Mouse (Mus musculus): ENCODE results near the gene Rap1a. TPM values are rescaled to one million over a fixed set of nuclear protein-coding genes. Genes with fewer than 3 reads are reported as not detected.

Rap1a gene
- polyA plus RNA-seq, 1 experiment from 2014 or later, result 83.4 TPM

GRCm38 (mm10) chr3:105756505-105756904 is 44.6 kb downstream of the Rap1a start:
- no peaks in the 10 kb centered on the region for H3K27me3 ChIP-seq
- ATAC-seq (ENCODE audit: insufficient number of reproducible peaks, insufficient read depth, low FRiP score, low TSS enrichment), result no peak
- H3K9ac ChIP-seq, result no peak overlapping the region
- no peak overlapping the region for H3K27ac ChIP-seq
- WGBS, result 87% methylated on average over 2 of the region's 2 CpGs
- peaks cover 3% of the 10 kb centered on the region for H3K4me1 ChIP-seq
- H3K9me3 ChIP-seq, result no peaks in the 10 kb centered on the region
- no peak overlapping the region for H3K4me3 ChIP-seq
- no peak overlapping the region for H3K4me2 ChIP-seq (replicated peaks)
- no peaks in the 10 kb centered on the region for H3K36me3 ChIP-seq

GRCm38 (mm10) chr3:105755123-105755522 is 46.0 kb downstream of the Rap1a start:
- Histone ChIP-seq H3K4me3 (no peak overlapping the region), H3K9me3 (no peaks in the 10 kb centered on the region), H3K27me3 (no peaks in the 10 kb centered on the region), H3K9ac (no peak overlapping the region), H3K4me1 (peaks cover 3% of the 10 kb centered on the region), H3K4me2 (replicated peaks) (no peak overlapping the region), H3K27ac (no peak overlapping the region), H3K36me3 (no peaks in the 10 kb centered on the region)
- ATAC-seq (ENCODE audit: insufficient number of reproducible peaks, insufficient read depth, low FRiP score, low TSS enrichment), result no peak
- WGBS, result 95% methylated on average over 9 of the region's 9 CpGs

- Histone ChIP-seq H3K4me3 (no peak overlapping the region), H3K27ac (no peak overlapping the region), H3K9ac (no peak overlapping the region), H3K9me3 (no peaks in the 10 kb centered on the region), H3K27me3 (no peaks in the 10 kb centered on the region), H3K4me2 (replicated peaks) (no peak overlapping the region), H3K4me1 (peaks cover 3% of the 10 kb centered on the region), H3K36me3 (no peaks in the 10 kb centered on the region)
- ATAC-seq (ENCODE audit: insufficient number of reproducible peaks, insufficient read depth, low FRiP score, low TSS enrichment), result no peak
- 82% methylated on average over 3 of the region's 3 CpGs for WGBS
Observed at GRCm38 (mm10) chr3:105754184-105754583, 47.0 kb downstream of the Rap1a start.

DNA sequence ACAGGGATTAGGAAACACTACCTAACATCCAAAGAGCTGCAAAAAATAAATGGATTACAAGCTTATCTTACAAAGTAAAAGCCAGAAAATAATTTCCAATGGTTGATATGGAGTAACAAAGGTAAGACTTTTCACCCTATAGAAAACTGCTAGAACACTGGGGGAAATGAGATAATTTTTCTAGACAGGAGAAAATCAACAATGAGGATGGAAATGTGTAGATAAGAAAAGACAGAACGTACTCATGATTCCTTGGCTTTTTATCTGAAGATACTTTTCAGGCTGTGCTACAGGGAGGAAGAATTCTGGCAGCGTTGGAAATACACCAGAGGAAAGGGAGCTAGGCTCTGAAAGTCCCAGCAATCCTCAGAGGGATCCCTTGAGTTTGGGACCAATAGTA is 50.3 kb downstream of the Rap1a start:
- Histone ChIP-seq H3K9ac (no peak overlapping the region), H3K4me3 (no peak overlapping the region), H3K36me3 (0 out of 2 replicates have a peak, but pooled peaks cover 5% of the 10 kb centered on the region), H3K27me3 (no peaks in the 10 kb centered on the region), H3K4me2 (replicated peaks) (no peak overlapping the region), H3K27ac (no peak overlapping the region), H3K9me3 (no peaks in the 10 kb centered on the region), H3K4me1 (peaks cover 3% of the 10 kb centered on the region)
- ATAC-seq (ENCODE audit: insufficient number of reproducible peaks, insufficient read depth, low FRiP score, low TSS enrichment), result no peak
- 89% methylated on average over 2 of the region's 2 CpGs for WGBS

GRCm38 (mm10) chr3:105746542-105746941 is 54.6 kb downstream of the Rap1a start:
- H3K4me3 ChIP-seq, result no peak overlapping the region
- H3K36me3 ChIP-seq, result 0 out of 2 replicates have a peak, but pooled peaks cover 5% of the 10 kb centered on the region
- no peaks in the 10 kb centered on the region for H3K9me3 ChIP-seq
- no peak for ATAC-seq (ENCODE audit: insufficient number of reproducible peaks, insufficient read depth, low FRiP score, low TSS enrichment)
- H3K4me2 ChIP-seq (replicated peaks), result no peak overlapping the region
- no peak overlapping the region for H3K27ac ChIP-seq
- no peaks in the 10 kb centered on the region for H3K27me3 ChIP-seq
- no peaks in the 10 kb centered on the region for H3K4me1 ChIP-seq
- no peak overlapping the region for H3K9ac ChIP-seq
- WGBS, result 88% methylated on average over 2 of the region's 2 CpGs

DNA sequence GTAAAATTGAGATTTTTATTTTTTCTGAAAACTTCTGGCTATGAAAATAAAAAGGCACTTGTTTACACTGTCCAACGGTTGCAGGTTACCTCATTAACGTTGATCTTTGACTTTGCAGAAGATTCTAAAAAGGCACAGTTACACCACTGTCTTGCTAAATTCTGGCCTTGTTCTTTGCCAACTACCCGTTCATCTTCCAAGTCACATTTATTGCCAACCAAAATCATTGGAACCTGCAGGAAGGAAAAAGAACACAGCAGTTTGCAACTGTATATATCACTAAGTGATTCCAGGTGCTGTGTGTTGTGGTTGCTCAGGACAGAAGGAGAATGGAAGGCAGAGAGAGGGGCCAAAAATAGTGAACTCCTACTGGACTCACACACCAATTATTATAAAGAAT is 63.5 kb downstream of the Rap1a start:
- no peak overlapping the region for H3K27ac ChIP-seq
- 82% methylated on average over 3 of the region's 3 CpGs for WGBS

GRCm38 (mm10) chr3:105737070-105737469 is 64.1 kb downstream of the Rap1a start:
- no peak overlapping the region for H3K9ac ChIP-seq
- no peak overlapping the region for H3K4me3 ChIP-seq
- no peaks in the 10 kb centered on the region for H3K4me1 ChIP-seq
- H3K36me3 ChIP-seq, result peaks cover 13% of the 10 kb centered on the region
- WGBS, result 94% methylated on average over 7 of the region's 7 CpGs
- ATAC-seq (ENCODE audit: insufficient number of reproducible peaks, insufficient read depth, low FRiP score, low TSS enrichment), result no peak
- H3K27ac ChIP-seq, result no peak overlapping the region
- H3K9me3 ChIP-seq, result no peaks in the 10 kb centered on the region
- H3K27me3 ChIP-seq, result no peaks in the 10 kb centered on the region
- no peak overlapping the region for H3K4me2 ChIP-seq (replicated peaks)

More for the DNA sequence above, 63.5 kb downstream of the Rap1a start:
- no peak overlapping the region for H3K4me3 ChIP-seq
- no peaks in the 10 kb centered on the region for H3K4me1 ChIP-seq
- H3K4me2 ChIP-seq (replicated peaks), result no peak overlapping the region
- H3K9me3 ChIP-seq, result no peaks in the 10 kb centered on the region
- ATAC-seq (ENCODE audit: insufficient number of reproducible peaks, insufficient read depth, low FRiP score, low TSS enrichment), result no peak
- no peaks in the 10 kb centered on the region for H3K27me3 ChIP-seq
- H3K9ac ChIP-seq, result no peak overlapping the region
- H3K36me3 ChIP-seq, result peaks cover 13% of the 10 kb centered on the region

- Histone ChIP-seq H3K36me3 (peaks cover 14% of the 10 kb centered on the region), H3K27ac (no peak overlapping the region), H3K4me2 (replicated peaks) (no peak overlapping the region), H3K9me3 (no peaks in the 10 kb centered on the region), H3K4me1 (no peaks in the 10 kb centered on the region), H3K9ac (no peak overlapping the region), H3K27me3 (no peaks in the 10 kb centered on the region), H3K4me3 (no peak overlapping the region)
- ATAC-seq (ENCODE audit: insufficient number of reproducible peaks, insufficient read depth, low FRiP score, low TSS enrichment), result no peak
- WGBS, result 84% methylated on average over 1 of the region's 1 CpGs
Observed at GRCm38 (mm10) chr3:105736148-105736547, 65.0 kb downstream of the Rap1a start.

- no peak overlapping the region for H3K4me3 ChIP-seq
- H3K27ac ChIP-seq, result no peak overlapping the region
- H3K27me3 ChIP-seq, result no peaks in the 10 kb centered on the region
- no peaks in the 10 kb centered on the region for H3K9me3 ChIP-seq
- ATAC-seq (ENCODE audit: insufficient number of reproducible peaks, insufficient read depth, low FRiP score, low TSS enrichment), result no peak
- no peak overlapping the region for H3K4me2 ChIP-seq (replicated peaks)
- H3K9ac ChIP-seq, result no peak overlapping the region
- peaks cover 21% of the 10 kb centered on the region for H3K36me3 ChIP-seq
- no peaks in the 10 kb centered on the region for H3K4me1 ChIP-seq
Observed at GRCm38 (mm10) chr3:105735285-105735684, 65.9 kb downstream of the Rap1a start.

- Histone ChIP-seq H3K36me3 (peaks cover 22% of the 10 kb centered on the region), H3K4me1 (no peaks in the 10 kb centered on the region), H3K27ac (no peak overlapping the region), H3K9ac (no peak overlapping the region), H3K9me3 (no peaks in the 10 kb centered on the region), H3K4me2 (replicated peaks) (no peak overlapping the region), H3K4me3 (no peak overlapping the region), H3K27me3 (no peaks in the 10 kb centered on the region)
- 92% methylated on average over 4 of the region's 4 CpGs for WGBS
- ATAC-seq (ENCODE audit: insufficient number of reproducible peaks, insufficient read depth, low FRiP score, low TSS enrichment), result no peak
Observed at GRCm38 (mm10) chr3:105733538-105733937, 67.6 kb downstream of the Rap1a start.

DNA sequence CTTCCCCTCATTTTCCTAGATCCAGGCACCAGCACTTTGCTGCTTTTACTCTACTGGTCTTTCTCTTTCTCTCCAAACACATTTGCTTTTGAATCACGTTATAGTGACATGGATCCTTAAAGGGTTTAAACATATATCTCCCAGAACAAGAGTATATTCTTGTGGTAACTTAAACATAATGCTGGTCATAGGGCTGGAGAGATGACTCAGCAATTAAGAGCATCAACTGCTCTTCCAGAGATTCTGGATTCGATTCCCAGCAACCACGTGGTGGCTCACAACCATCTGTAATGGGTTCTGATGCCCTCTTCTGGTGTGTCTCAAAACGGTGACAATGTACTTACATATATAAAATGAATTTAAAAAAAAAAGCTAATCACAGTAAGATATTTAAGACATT is 68.8 kb downstream of the Rap1a start:
- H3K9me3 ChIP-seq, result no peaks in the 10 kb centered on the region
- no peaks in the 10 kb centered on the region for H3K27me3 ChIP-seq
- H3K4me1 ChIP-seq, result no peaks in the 10 kb centered on the region
- H3K9ac ChIP-seq, result no peak overlapping the region
- H3K4me3 ChIP-seq, result no peak overlapping the region
- ATAC-seq (ENCODE audit: insufficient number of reproducible peaks, insufficient read depth, low FRiP score, low TSS enrichment), result no peak
- peaks cover 14% of the 10 kb centered on the region; the same call in 1 of the 2 replicates for H3K36me3 ChIP-seq
- H3K27ac ChIP-seq, result no peak overlapping the region
- H3K4me2 ChIP-seq (replicated peaks), result no peak overlapping the region
- WGBS, result 92% methylated on average over 4 of the region's 4 CpGs

GRCm38 (mm10) chr3:105726037-105726436 is 75.1 kb downstream of the Rap1a start:
- Histone ChIP-seq H3K4me1 (no peaks in the 10 kb centered on the region), H3K4me3 (no peak overlapping the region), H3K4me2 (replicated peaks) (no peak overlapping the region), H3K36me3 (0 out of 2 replicates have a peak, but pooled peaks cover 6% of the 10 kb centered on the region), H3K9me3 (no peaks in the 10 kb centered on the region), H3K27me3 (no peaks in the 10 kb centered on the region), H3K27ac (no peak overlapping the region), H3K9ac (no peak overlapping the region)
- 4% methylated on average over 1 of the region's 1 CpGs for WGBS
- ATAC-seq (ENCODE audit: insufficient number of reproducible peaks, insufficient read depth, low FRiP score, low TSS enrichment), result no peak

- H3K36me3 ChIP-seq, result no peaks in the 10 kb centered on the region
- H3K9ac ChIP-seq, result no peak overlapping the region
- H3K4me2 ChIP-seq (replicated peaks), result no peak overlapping the region
- ATAC-seq (ENCODE audit: insufficient number of reproducible peaks, insufficient read depth, low FRiP score, low TSS enrichment), result no peak
- 86% methylated on average over 3 of the region's 3 CpGs for WGBS
- no peak overlapping the region for H3K4me3 ChIP-seq
- H3K4me1 ChIP-seq, result peaks cover 11% of the 10 kb centered on the region; the same call in 1 of the 2 replicates
- no peak overlapping the region for H3K27ac ChIP-seq
- H3K27me3 ChIP-seq, result no peaks in the 10 kb centered on the region
- H3K9me3 ChIP-seq, result no peaks in the 10 kb centered on the region
Observed at GRCm38 (mm10) chr3:105722510-105722909, 78.6 kb downstream of the Rap1a start.

Measured in embryonic facial prominence, embryonic 12.5 days (tissue).